Mouse (Mus musculus): ENCODE measurements at regions not wholly inside any gene's neighbourhood (a gene's known extent, or its start where the extent isn't known, plus 50 kb on each side); places are given as distances from the start of the nearest gene placed in this dataset.

GRCm38 (mm10) chr1:12334186-12334585 is 920.3 kb downstream of the A830018L16Rik start:
- peak; percentile 59 for DNase-seq (ENCODE audit: low spot score)

DNA sequence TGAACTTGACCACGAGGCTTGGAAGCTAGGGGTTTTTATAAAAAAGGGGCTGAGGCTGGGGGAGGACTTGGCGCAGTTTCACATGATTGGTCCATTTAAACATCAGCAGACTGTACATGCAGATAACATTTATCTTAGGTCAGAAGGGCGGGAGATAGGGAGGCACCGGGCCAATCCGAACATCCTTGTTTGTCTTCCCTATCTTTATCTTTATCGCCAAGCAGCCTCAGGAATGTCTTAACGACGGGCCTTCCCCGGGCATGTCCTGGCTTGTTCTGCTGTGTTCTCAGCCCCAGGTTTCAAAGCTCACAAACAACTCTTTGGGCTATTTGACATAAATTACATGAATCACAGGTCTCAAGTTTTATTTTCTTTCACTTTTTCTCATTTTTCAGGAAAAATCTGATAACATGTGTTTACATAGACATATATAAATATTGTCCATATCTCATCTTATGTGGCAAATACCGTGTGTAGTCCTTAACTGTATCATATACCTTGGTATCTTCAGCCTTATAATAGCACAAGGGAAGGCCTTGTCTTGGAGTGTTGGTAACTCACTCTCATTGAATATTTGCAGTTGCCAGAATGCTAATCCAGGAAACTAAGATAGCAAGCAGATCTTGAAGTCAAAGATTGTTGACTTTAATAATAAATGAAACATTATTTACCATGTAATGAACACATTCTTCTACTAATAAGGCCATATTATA is 931.0 kb downstream of the A830018L16Rik start:
- DNase-seq (ENCODE audit: low spot score), result no peak

- no peak for DNase-seq (ENCODE audit: low spot score)
Measured at GRCm38 (mm10) chr1:12345439-12345819, 931.5 kb downstream of the A830018L16Rik start.

GRCm38 (mm10) chr1:12354531-12354930 is 940.6 kb downstream of the A830018L16Rik start:
- DNase-seq (ENCODE audit: low spot score), result no peak

DNA sequence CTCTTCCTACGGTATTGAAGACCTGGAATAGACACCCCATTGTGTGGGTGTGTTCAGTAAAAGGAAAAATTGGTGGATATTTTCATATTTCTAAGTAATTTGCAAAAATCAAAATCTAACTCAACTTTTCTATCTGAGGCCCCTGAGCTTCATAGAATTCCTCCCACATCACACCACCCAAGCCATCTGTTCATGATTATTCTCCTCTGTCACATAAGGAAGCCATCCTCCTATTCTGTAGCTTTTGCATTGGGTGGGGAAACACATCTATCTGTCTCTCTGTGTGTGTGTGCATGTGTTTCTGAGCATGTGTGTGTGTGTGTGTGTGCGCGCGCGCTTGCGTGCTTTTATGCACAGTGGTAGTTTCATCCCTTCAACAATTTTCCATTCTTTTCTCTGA is 954.0 kb downstream of the A830018L16Rik start:
- no peak for DNase-seq (ENCODE audit: low spot score)

DNA sequence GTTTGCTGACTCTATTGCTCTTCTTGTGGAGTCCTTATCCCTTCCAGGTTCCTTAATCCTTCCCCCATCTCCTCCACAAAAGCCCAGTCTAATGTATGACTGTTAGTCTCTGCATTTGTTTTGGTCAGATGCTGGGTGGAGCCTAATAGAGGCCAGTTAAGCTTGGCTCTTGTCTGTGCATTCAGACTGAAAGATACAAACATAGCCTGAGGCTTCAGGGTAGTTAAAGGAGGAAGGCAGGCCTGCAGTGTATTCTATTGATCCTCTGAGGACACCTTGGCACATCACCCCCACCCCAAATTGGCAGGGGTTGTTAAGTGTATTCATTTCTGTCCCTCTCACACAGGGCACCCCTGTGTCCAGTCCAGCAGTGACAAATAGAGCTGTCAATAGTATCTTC is 959.1 kb downstream of the A830018L16Rik start:
- DNase-seq (ENCODE audit: low spot score), result no peak

DNA sequence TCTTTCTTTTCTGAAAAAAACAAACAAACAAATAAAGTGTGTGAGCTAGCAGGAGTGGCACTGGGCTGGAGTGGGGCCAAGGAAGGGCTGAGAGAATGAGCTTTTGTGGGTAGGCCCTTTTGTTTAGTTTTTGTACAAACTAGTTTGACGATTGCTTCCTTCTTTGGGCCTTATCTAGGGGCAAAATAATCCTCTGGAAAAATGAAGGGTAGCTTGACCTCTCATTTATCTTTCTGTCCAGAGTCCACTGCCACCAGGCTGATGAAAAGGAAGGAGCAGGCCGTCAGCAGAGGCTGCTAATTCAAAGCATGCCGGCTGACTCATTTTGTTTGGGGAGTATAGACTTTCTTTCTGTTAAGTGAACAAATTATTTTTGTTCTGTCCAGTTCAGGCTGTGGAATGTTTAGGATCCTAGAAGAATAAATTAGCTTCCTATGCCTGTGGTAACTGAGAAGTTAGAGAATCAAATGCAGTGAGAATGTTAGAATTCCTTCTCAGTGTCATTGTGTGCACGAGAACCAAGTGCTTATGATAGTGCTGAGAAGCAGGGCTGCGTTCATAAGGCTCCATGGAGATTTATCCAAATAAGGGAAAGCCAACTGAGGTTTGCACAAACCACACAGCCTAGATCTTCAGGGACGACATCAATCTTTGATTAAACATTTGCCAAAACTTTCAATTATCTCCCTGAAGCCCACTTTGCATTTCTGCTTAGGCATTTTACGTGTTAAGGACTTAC is 984.4 kb downstream of the A830018L16Rik start:
- DNase-seq (ENCODE audit: low spot score), result peak; percentile 4

- DNase-seq (ENCODE audit: low spot score), result no peak
Measured at GRCm38 (mm10) chr1:12405391-12406270, 991.7 kb downstream of the A830018L16Rik start.

- DNase-seq (ENCODE audit: low spot score), result peak; percentile 24
Measured at GRCm38 (mm10) chr1:12409738-12410523, 996.0 kb downstream of the A830018L16Rik start.

- no peak for DNase-seq (ENCODE audit: low spot score)
Measured at GRCm38 (mm10) chr1:12410524-12410886, 996.6 kb downstream of the A830018L16Rik start.

GRCm38 (mm10) chr1:12424510-12424909 is 1010.6 kb downstream of the A830018L16Rik start:
- no peak for DNase-seq (ENCODE audit: low spot score)

- no peak for DNase-seq (ENCODE audit: low spot score)
Measured at GRCm38 (mm10) chr1:12437894-12438293, 1024.0 kb downstream of the A830018L16Rik start.

GRCm38 (mm10) chr1:12466255-12466654 is 1052.3 kb downstream of the A830018L16Rik start:
- DNase-seq (ENCODE audit: low spot score), result no peak

- no peak for DNase-seq (ENCODE audit: low spot score)
Measured at GRCm38 (mm10) chr1:12478983-12479763, 1065.3 kb downstream of the A830018L16Rik start.

DNA sequence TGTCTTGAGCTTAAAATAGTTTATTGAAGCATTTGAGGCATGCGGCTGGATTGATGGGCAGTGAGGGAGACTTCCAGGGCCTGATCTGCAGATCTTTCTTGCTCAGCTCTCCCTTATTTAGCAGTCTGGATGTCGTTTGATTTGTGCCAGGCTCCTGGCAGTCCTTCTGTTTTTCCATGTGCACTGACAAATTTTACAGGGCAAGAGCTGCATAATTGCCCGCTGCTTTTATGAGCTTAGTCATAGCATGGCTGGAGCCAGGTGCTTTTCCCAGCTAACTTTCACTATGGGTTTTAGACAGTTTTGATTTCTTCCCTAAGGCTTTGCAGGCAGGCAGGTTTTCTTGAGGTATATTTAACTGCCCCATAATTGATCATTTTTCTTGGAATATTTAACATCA is 1086.5 kb downstream of the A830018L16Rik start:
- DNase-seq (ENCODE audit: low spot score), result no peak

DNA sequence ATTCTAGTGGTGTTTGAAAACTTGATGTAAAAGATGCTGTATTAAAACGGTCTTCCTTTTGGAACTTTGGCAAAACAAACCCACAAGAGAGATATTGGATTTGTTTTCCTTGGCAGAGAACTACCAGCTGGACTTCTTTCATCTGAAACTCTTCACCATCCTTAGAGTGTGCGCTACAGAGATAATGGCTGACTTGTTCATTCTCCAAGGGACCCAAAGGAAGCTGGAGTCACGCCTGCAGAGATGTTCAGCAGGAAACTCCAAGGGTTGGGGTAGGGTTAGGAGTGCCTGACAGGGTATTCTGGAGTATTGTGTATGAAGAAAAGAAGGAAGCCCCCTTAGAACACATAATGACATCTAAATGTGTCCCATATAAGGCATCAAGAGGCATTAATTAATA is 1094.1 kb downstream of the A830018L16Rik start:
- no peak for DNase-seq (ENCODE audit: low spot score)

GRCm38 (mm10) chr1:12510129-12510816 is 1096.4 kb downstream of the A830018L16Rik start:
- DNase-seq (ENCODE audit: low spot score), result no peak

DNA sequence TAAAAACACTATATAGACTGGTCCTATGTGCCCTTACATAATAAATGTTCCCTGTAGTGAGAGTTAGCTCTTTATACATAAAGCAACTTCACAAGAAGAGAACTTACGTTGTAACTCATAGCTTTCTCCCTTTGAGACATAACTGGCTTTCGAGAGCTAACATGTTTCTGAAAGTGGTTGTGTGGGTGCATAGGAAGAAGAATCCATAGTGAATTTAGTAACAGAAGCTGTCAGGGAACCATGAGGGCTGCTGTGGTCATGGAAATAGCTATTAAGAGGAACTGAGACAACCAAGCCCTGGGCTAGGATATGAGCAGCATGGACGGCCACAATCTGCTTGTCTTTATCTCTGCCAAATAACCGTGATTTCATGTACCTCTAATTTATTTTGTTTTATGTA is 1105.7 kb downstream of the A830018L16Rik start:
- DNase-seq (ENCODE audit: low spot score), result no peak

DNA sequence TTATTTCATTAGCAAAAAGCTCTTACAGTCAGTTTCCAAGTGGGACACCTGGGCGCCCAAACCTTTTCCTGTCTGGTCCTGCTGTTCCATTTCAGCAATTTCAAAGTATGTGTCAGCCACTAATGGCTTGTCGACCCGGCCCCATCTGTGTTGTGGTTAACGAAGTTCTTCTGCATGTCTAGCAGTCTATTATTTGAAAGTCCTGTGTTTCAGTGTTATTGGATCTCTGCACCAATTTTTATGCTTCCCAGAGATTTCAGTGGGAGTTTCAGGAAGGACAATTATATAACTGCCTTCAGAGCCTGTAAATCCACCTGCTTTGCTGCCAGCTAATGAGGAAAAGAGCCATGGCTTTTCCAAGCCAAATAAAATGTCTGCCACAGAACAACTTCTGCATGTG is 1142.0 kb downstream of the A830018L16Rik start:
- no peak for DNase-seq (ENCODE audit: low spot score)

DNA sequence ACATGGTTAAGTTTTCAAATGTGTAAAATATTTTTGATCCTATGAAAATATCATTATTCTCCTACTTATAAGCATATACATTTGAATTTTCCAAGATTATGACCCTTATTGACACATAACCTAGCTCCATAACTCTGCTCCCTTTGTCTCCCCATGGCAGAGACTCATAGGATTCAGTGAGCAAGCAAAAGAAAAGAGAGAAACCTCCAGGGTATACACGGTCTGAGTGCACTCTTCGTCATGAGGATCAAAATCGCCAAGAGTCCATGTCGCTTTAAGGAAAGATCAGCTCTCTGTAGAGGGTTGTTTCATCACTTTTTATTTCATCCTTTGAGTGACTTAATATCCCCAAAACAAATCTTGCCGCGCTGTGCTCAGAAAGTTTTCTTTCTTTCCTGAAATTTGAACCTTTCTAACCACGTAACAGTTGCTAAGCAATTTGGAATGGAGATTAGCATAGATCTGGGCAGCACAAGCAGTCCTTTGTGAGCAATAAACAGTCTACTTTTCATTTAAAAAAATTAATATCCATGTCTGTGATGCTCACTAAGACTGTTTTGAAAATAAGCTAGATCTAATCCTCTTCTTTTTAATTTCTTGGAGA is 1158.0 kb downstream of the A830018L16Rik start:
- DNase-seq (ENCODE audit: low spot score), result no peak

Data from retina, embryonic 14.5 days (tissue).